Mouse (Mus musculus): ENCODE measurements around the gene Phgdh. TPM values are rescaled to one million over a fixed set of nuclear protein-coding genes. Genes with fewer than 3 reads are reported as not detected.

Gene Phgdh
- polyA plus RNA-seq, 1 experiment from 2014 or later = 491 TPM

DNA sequence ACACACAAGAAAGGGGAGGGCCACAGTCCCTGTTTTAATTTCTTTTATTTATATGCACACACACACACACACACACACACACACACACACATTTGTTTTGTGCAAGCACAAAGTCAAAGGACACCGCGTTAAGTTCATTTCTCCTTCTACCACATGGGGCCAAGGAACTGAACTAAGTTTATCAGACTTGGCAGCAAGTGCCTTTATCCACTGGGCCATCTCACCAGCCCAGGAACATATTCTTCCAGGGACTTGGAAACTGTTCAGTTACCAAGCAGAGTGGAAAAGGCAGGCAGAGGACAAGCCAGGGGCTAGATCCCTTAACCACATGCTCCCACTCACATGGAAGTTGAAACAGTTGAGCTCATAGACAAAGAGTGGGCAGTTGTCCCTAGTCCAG is 29.0 kb upstream of the Phgdh start:
- no peak for ATAC-seq (replicated peaks; ENCODE audit: low FRiP score)
- Histone ChIP-seq H3K4me3 (replicated peaks) (no peak overlapping the region), H3K27ac (peak overlapping the region; percentile 64), H3K9me3 (replicated peaks) (no peaks in the 10 kb centered on the region), H3K4me1 (no peaks in the 10 kb centered on the region), H3K9ac (no peak overlapping the region), H3K36me3 (no peaks in the 10 kb centered on the region), H3K27me3 (no peaks in the 10 kb centered on the region), H3K4me2 (no peak overlapping the region)
- 98% methylated on average over 2 of the region's 2 CpGs for WGBS

DNA sequence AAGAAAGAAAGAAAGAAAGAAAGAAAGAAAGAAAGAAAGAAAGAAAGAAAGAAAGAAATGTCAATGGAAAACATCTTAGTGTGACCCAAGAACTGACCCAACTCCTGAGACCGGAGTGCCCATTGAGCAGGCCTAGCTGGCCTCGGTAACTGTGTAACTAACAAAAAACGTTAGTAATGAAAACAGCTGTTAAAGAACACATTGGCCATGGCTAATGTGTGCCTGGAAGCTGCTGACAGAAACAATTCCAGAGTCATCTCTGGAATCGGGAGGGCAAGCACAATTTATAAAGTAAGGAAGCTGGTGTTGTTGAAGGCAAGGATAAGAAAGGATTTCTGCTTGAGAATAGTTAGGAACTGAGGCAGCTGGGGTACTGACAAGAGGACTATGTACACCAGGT is 28.5 kb upstream of the Phgdh start:
- ATAC-seq (replicated peaks; ENCODE audit: low FRiP score) = no peak
- Histone ChIP-seq H3K27ac (peak overlapping the region; percentile 64), H3K9ac (no peak overlapping the region), H3K36me3 (no peaks in the 10 kb centered on the region), H3K9me3 (replicated peaks) (no peaks in the 10 kb centered on the region), H3K4me2 (no peak overlapping the region), H3K4me3 (replicated peaks) (no peak overlapping the region), H3K27me3 (no peaks in the 10 kb centered on the region), H3K4me1 (no peaks in the 10 kb centered on the region)
- WGBS = 49% methylated on average over 4 of the region's 4 CpGs

DNA sequence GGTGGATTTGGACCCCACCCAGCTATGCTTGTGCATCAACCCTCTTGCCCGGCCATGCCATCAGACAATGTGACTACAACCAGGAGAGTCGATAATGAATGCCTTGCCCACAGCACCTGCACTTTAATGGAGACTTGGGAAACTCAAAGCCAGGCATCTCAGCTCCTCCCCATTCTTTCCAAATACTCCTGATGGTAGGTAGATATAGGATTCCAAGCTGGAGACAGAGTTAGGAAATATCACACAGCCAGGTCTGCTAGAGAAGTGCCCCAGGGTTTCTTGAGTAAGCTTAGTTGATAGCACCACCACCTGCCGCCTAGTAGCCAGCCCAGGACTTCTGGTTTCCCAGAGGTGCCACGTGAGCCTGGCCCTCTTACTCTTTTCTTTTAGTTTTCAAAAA is 27.0 kb upstream of the Phgdh start:
- no peak overlapping the region for H3K9ac ChIP-seq
- WGBS = 83% methylated on average over 4 of the region's 4 CpGs
- no peaks in the 10 kb centered on the region for H3K4me1 ChIP-seq
- no peak overlapping the region for H3K4me3 ChIP-seq (replicated peaks)
- no peaks in the 10 kb centered on the region for H3K36me3 ChIP-seq
- no peak overlapping the region for H3K27ac ChIP-seq
- ATAC-seq (replicated peaks; ENCODE audit: low FRiP score) = no peak
- H3K4me2 ChIP-seq = no peak overlapping the region
- no peaks in the 10 kb centered on the region for H3K9me3 ChIP-seq (replicated peaks)
- H3K27me3 ChIP-seq = no peaks in the 10 kb centered on the region

GRCm38 (mm10) chr3:98366086-98366485 is 26.3 kb upstream of the Phgdh start:
- WGBS = 84% methylated on average over 3 of the region's 3 CpGs
- Histone ChIP-seq H3K4me1 (no peaks in the 10 kb centered on the region), H3K4me3 (replicated peaks) (no peak overlapping the region), H3K9ac (no peak overlapping the region), H3K27ac (no peak overlapping the region), H3K27me3 (no peaks in the 10 kb centered on the region), H3K9me3 (replicated peaks) (no peaks in the 10 kb centered on the region), H3K36me3 (no peaks in the 10 kb centered on the region), H3K4me2 (no peak overlapping the region)
- ATAC-seq (replicated peaks; ENCODE audit: low FRiP score) = no peak

GRCm38 (mm10) chr3:98362753-98363152 is 23.0 kb upstream of the Phgdh start:
- H3K4me3 ChIP-seq (replicated peaks) = no peak overlapping the region
- no peaks in the 10 kb centered on the region for H3K27me3 ChIP-seq
- WGBS = 20% methylated on average over 2 of the region's 2 CpGs
- no peak overlapping the region for H3K9ac ChIP-seq
- H3K27ac ChIP-seq = no peak overlapping the region
- H3K4me1 ChIP-seq = no peaks in the 10 kb centered on the region
- ATAC-seq (replicated peaks; ENCODE audit: low FRiP score) = no peak
- H3K4me2 ChIP-seq = no peak overlapping the region
- no peaks in the 10 kb centered on the region for H3K9me3 ChIP-seq (replicated peaks)
- H3K36me3 ChIP-seq = no peaks in the 10 kb centered on the region

- H3K4me2 ChIP-seq = no peak overlapping the region
- no peaks in the 10 kb centered on the region for H3K27me3 ChIP-seq
- ATAC-seq (replicated peaks; ENCODE audit: low FRiP score) = no peak
- no peak overlapping the region for H3K9ac ChIP-seq
- H3K4me3 ChIP-seq (replicated peaks) = no peak overlapping the region
- H3K36me3 ChIP-seq = no peaks in the 10 kb centered on the region
- no peaks in the 10 kb centered on the region for H3K9me3 ChIP-seq (replicated peaks)
- 0 out of 2 replicates have a peak overlapping the region, but pooled peaks have one; percentile 59 for H3K27ac ChIP-seq
- WGBS = 53% methylated on average over 3 of the region's 3 CpGs
- peaks cover 17% of the 10 kb centered on the region for H3K4me1 ChIP-seq
These were observed 17.0 kb upstream of the Phgdh start for GRCm38 (mm10) chr3:98356632-98357370.

DNA sequence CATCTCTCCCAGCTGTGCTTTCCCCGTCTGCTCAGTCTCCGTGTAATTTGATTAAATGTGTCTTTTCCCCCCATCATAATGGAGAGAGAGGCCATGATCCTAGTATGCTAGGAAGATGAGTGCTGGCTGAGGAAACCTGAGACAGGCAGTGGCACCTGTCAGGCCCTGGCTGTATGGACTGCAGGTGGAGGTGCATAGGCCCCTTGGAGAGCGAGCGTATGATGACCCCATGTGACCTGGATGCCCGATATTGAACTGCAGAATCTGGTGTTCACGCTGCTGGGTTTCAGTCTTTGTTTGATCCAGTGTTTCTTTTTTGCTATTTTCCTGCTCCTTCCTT is 16.2 kb upstream of the Phgdh start:
- Histone ChIP-seq H3K9ac (no peak overlapping the region), H3K4me3 (replicated peaks) (no peak overlapping the region), H3K9me3 (replicated peaks) (no peaks in the 10 kb centered on the region), H3K4me2 (no peak overlapping the region), H3K27ac (0 out of 2 replicates have a peak overlapping the region, but pooled peaks have one; percentile 59), H3K27me3 (no peaks in the 10 kb centered on the region), H3K4me1 (peaks cover 21% of the 10 kb centered on the region), H3K36me3 (no peaks in the 10 kb centered on the region)
- WGBS = 38% methylated on average over 6 of the region's 6 CpGs
- ATAC-seq (replicated peaks; ENCODE audit: low FRiP score) = no peak; the same call in 1 of the 2 replicates

- Histone ChIP-seq H3K9me3 (replicated peaks) (no peaks in the 10 kb centered on the region), H3K4me3 (replicated peaks) (no peak overlapping the region), H3K4me1 (peaks cover 21% of the 10 kb centered on the region), H3K9ac (no peak overlapping the region), H3K4me2 (no peak overlapping the region), H3K36me3 (no peaks in the 10 kb centered on the region), H3K27ac (peak overlapping the region; percentile 73), H3K27me3 (no peaks in the 10 kb centered on the region)
- 53% methylated on average over 10 of the region's 10 CpGs for WGBS
- peak; percentile 89 for ATAC-seq (replicated peaks; ENCODE audit: low FRiP score)
These were observed 15.7 kb upstream of the Phgdh start for GRCm38 (mm10) chr3:98355344-98356025.

- Histone ChIP-seq H3K27ac (no peak overlapping the region), H3K27me3 (no peaks in the 10 kb centered on the region), H3K4me1 (peaks cover 26% of the 10 kb centered on the region), H3K9ac (no peak overlapping the region), H3K9me3 (replicated peaks) (no peaks in the 10 kb centered on the region), H3K36me3 (no peaks in the 10 kb centered on the region), H3K4me2 (no peak overlapping the region), H3K4me3 (replicated peaks) (no peak overlapping the region)
- ATAC-seq (replicated peaks; ENCODE audit: low FRiP score) = no peak
- WGBS = 28% methylated on average over 7 of the region's 7 CpGs
These were observed 14.1 kb upstream of the Phgdh start for GRCm38 (mm10) chr3:98353892-98354291.

DNA sequence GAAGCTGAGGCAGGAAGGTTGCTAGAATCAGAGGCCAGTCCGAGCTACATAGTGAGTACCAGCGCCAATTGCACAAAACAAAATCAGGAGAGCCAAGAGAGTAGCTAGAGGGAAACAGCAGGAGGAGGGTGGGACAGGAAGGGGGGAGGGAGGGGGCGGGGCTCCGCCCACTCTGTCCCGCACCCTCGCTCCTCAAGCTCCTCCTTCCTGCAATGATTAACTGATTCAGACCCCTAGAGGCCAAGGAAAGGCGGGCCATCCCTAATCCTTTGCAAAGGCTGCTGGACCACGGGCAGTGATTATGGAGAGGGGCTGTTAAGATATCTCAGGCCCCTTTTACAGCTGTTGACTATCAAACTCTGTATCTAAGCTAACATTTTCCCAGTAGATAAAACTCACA is 8.9 kb upstream of the Phgdh start:
- Histone ChIP-seq H3K27me3 (no peaks in the 10 kb centered on the region), H3K4me2 (no peak overlapping the region), H3K4me3 (replicated peaks) (no peak overlapping the region), H3K9me3 (replicated peaks) (no peaks in the 10 kb centered on the region), H3K27ac (no peak overlapping the region), H3K36me3 (no peaks in the 10 kb centered on the region), H3K4me1 (peaks cover 18% of the 10 kb centered on the region), H3K9ac (no peak overlapping the region)
- ATAC-seq (replicated peaks; ENCODE audit: low FRiP score) = peak; percentile 64
- WGBS = 25% methylated on average over 8 of the region's 8 CpGs

DNA sequence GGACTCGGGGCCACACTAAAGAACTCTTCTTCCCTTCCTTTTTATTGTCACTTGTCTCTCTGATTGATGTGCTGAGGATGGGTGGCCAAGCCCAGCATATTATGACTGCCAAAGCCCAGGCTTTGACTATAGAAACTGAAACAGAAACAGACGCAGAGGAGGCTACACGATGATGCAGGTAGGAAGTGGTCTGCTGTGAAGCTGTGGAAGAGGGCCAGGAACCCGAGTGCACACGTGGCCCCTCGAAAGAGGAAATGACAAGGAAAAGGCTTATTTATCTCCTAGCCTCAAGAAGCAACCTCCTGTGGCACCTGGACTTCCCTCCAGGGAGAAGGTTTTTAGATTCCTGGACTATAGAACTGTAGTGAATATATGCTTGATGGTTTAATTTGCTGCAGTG is 8.3 kb upstream of the Phgdh start:
- peaks cover 18% of the 10 kb centered on the region for H3K4me1 ChIP-seq
- H3K27me3 ChIP-seq = no peaks in the 10 kb centered on the region
- no peak overlapping the region for H3K4me2 ChIP-seq
- no peak overlapping the region for H3K9ac ChIP-seq
- no peak for ATAC-seq (replicated peaks; ENCODE audit: low FRiP score)
- no peaks in the 10 kb centered on the region for H3K9me3 ChIP-seq (replicated peaks)
- 70% methylated on average over 6 of the region's 6 CpGs for WGBS
- H3K4me3 ChIP-seq (replicated peaks) = no peak overlapping the region
- H3K36me3 ChIP-seq = no peaks in the 10 kb centered on the region
- no peak overlapping the region for H3K27ac ChIP-seq

GRCm38 (mm10) chr3:98343235-98343634 is 3.4 kb upstream of the Phgdh start:
- H3K4me1 ChIP-seq = peaks cover 12% of the 10 kb centered on the region
- H3K27me3 ChIP-seq = no peaks in the 10 kb centered on the region
- no peak for ATAC-seq (replicated peaks; ENCODE audit: low FRiP score)
- H3K4me3 ChIP-seq (replicated peaks) = no peak overlapping the region
- no peak overlapping the region for H3K27ac ChIP-seq
- H3K9me3 ChIP-seq (replicated peaks) = no peaks in the 10 kb centered on the region
- H3K9ac ChIP-seq = no peak overlapping the region
- no peak overlapping the region for H3K4me2 ChIP-seq
- WGBS = 81% methylated on average over 3 of the region's 3 CpGs
- H3K36me3 ChIP-seq = no peaks in the 10 kb centered on the region

Data from kidney, embryonic 15.5 days (tissue).